Mouse (Mus musculus) brain, embryonic 14.5 days (tissue): Measurements from ENCODE around the gene Stmn3. TPM values are rescaled to one million over a fixed set of nuclear protein-coding genes. Genes with fewer than 3 reads are reported as not detected.
A peak's percentile ranks its signal among the peaks of the same experiment; 100 is the strongest.

Experiments
- DNase-seq: peaks from one replicate; pipeline ENCODE4 v3.0.0-alpha.2; 2011; ENCODE audit warnings: low read depth
- CTCF ChIP-seq: fragments of 200-500 bp; IDR thresholded peaks from 2 replicates; pipeline ENCODE4 v1.5.1; 2012; ENCODE audit warnings: inconsistent platforms, mild to moderate bottlenecking, moderate library complexity, borderline replicate concordance; ENCODE audit not compliant: insufficient read depth, insufficient read length; ENCODE audit errors: extremely low read depth
- POLR2A ChIP-seq: fragments of 200-500 bp; IDR thresholded peaks from 2 replicates; pipeline ENCODE4 v1.6.1; 2012; ENCODE audit warnings: mild to moderate bottlenecking, inconsistent platforms, borderline replicate concordance; ENCODE audit not compliant: poor library complexity, insufficient read depth, insufficient read length, severe bottlenecking; ENCODE audit errors: extremely low read depth
- polyA plus RNA-seq: library from polyadenylated mRNA; depleted of rRNA; stranded (reverse); fragments of >200 nt; gene quantifications from 2 replicates; pipeline ENCODE4 v1.2.3, GENCODE M21; 2012

The Stmn3 gene
- polyA plus RNA-seq, 1 experiment, result 774 TPM

DNA sequence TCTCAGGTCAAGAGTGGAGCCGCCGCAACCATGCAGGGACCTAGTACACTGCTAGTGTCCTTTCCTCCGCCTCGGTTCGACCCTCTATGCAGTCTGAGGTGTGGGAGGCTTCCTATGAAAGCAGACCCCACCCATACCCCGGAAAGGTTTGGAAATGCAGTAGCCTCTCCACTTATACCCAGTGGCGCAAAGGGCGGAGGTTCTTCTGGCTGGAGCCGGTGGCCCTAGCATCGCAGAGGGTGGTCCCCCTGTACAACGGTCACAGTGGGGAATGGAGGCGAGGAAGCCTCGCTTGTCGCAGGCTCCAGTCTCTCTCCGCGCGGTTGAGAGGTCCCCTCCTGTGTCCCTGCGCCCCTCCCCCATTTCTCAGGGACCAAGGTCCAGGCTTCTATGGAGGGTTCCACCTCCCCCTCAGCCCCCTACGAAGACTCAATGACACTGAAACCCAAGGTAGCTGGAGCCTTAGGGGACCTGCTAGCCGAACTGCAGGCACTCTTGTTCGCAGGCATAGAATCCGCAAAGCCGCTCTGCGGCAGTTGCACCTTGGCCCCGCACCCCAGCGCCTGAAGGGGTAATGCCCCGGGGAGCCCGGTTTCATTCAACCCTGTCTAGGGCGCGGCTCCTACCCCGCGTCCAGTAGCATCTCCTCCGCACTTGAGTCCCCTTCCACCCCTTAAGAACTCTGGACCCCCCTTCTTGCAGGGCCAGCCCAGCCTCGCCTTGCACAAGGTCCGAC lies 788 bp downstream of the Stmn3 start:
- no peak for TF ChIP-seq CTCF
- TF ChIP-seq POLR2A, result no peak
- peak; percentile 64 for DNase-seq

DNA sequence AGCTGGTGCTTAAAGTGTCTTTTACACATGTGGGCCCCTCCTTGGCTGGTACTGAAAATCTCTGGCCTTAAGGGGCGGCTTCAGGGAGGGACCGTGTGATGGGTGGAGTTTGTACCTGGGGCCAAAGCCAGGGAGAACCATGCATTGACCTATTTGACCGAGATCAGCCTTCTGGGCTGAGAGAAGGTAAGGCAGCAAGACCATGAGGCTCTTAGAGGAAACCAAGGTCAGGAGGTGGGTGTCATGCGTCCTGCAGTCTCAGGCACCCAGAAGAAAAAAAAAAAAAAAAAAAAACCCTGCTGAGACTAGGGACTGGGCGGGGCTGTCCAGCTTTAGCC lies 1.3 kb downstream of the Stmn3 start:
- TF ChIP-seq POLR2A, result no peak
- TF ChIP-seq CTCF, result no peak

DNA sequence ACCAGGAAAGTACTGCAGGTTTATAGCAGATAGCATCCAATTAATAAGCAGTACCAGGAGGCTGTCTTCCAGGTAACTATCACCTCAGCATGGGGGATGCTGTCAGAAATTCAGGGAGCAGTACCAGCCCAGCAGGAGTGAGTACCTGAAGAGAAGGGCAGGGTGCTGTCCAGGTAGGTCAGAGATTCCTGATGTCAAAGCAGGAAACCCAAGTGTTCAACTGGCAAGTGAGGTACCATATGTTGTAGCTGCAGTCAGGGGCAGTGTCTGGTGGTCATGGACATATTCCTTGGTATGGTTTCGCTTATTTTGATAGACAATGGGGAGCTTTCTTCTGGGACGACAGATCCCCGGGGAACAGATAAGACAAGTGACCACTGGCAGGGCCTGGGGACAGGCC lies 1.9 kb downstream of the Stmn3 start:
- TF ChIP-seq CTCF (no peak), POLR2A (no peak)
- DNase-seq, result no peak

More for the DNA sequence above, 1.3 kb downstream of the Stmn3 start:
- DNase-seq, result peak; percentile 4

GRCm38 (mm10) chr2:181307144-181307804 lies 7.0 kb downstream of the Stmn3 start:
- TF ChIP-seq POLR2A, result no peak
- TF ChIP-seq CTCF, result peak; percentile 72

GRCm38 (mm10) chr2:181304944-181305343 lies 9.4 kb downstream of the Stmn3 start:
- no peak for TF ChIP-seq CTCF
- no peak for TF ChIP-seq POLR2A
- no peak for DNase-seq

More at GRCm38 (mm10) chr2:181307144-181307804, 7.0 kb downstream of the Stmn3 start:
- peak; percentile 79 for DNase-seq

DNA sequence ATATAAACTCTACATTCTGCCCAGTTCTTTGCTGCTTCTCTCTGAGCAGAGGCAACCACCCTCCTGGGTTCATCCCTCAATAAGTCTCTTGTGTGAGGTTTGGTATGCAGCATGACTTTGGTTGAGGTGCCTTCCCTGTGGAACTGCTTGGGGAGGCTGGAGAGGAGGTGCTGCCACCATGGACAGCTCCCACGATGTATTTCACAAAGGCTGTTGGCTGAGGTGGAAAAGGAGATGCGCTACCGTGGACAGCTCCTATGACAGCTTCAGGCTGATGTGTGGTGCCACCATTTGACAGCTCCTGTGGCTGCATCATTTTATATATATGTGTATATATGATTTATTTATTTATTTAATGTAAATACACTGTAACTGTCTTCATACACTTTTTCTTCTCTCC lies 12.3 kb downstream of the Stmn3 start:
- TF ChIP-seq CTCF, result no peak
- TF ChIP-seq POLR2A, result no peak
- no peak for DNase-seq

DNA sequence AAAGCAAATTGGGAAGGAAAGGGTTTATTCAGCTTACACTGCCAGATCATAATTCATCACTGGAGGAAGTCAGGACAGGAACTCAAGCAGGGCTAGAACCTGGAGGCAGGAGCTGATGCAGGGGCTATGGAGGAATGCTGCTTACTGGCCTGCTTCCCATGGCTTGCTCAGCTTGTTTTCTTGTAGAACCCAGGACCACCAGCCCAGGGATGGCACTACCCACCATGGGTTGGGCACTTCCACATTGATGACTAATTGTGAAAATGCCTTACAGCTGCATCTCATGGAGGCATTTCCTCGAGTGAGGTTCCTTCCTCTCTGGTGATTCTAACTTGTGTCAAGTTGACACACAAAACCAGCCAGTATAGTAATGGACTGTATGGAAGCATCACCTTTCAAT lies 23.4 kb downstream of the Stmn3 start:
- no peak for DNase-seq
- no peak for TF ChIP-seq CTCF
- no peak for TF ChIP-seq POLR2A

GRCm38 (mm10) chr2:181288691-181289090 lies 25.6 kb downstream of the Stmn3 start:
- no peak for DNase-seq
- TF ChIP-seq CTCF, result no peak
- TF ChIP-seq POLR2A, result no peak

GRCm38 (mm10) chr2:181287958-181288350 lies 26.3 kb downstream of the Stmn3 start, which contains the start of gene Gmeb2:
Gmeb2 (minus strand) TSS chr2:181288035.
- TF ChIP-seq CTCF, result peak; percentile 48; the same call in 1 of the 2 replicates
- peak; percentile 98 for DNase-seq

DNA sequence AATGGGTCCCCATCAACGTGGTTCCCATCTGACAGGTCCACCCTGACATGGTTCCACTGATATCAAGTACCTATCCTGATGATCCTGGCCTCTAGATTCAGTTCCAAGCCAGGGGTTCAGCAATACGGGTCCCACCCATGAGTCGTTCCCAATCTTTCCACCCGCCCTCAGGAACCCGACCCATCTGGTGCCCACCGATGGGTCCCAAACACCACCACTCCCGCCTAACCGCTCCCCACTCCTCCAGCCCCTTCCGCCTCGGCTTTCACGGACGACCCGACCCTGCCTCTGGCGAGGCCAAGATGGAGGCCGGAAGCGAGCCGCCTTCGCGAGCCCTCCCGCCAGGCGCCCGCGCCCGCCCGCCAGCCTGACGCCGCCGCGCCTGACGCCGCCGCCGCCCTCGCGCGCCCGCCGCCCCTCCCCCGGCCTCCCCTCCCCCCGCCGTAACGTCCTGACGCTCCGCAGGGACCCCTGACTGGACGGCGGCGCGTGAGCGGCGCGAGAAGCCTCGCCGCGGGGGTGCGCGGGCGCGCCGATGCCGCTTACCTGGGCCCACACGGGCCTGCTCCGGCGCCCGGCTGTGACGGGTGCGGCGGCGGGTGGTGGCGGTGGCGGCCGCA lies 26.9 kb downstream of the Stmn3 start:
- peak; percentile 87 for DNase-seq
- TF ChIP-seq POLR2A (peak; percentile 82), CTCF (no peak)

- no peak for DNase-seq
- no peak for TF ChIP-seq POLR2A
- TF ChIP-seq CTCF, result no peak
Measured at GRCm38 (mm10) chr2:181286629-181287337, 27.5 kb downstream of the Stmn3 start.

GRCm38 (mm10) chr2:181279968-181280367 lies 34.3 kb downstream of the Stmn3 start:
- DNase-seq, result peak; percentile 38

GRCm38 (mm10) chr2:181277866-181278265 lies 36.4 kb downstream of the Stmn3 start:
- TF ChIP-seq CTCF, result no peak
- TF ChIP-seq POLR2A, result no peak

More at GRCm38 (mm10) chr2:181279968-181280367, 34.3 kb downstream of the Stmn3 start:
- TF ChIP-seq POLR2A (no peak), CTCF (no peak)

GRCm38 (mm10) chr2:181276766-181277165 lies 37.5 kb downstream of the Stmn3 start:
- no peak for DNase-seq

More at GRCm38 (mm10) chr2:181277866-181278265, 36.4 kb downstream of the Stmn3 start:
- DNase-seq, result no peak

More at GRCm38 (mm10) chr2:181276766-181277165, 37.5 kb downstream of the Stmn3 start:
- TF ChIP-seq CTCF, result no peak
